Mouse (Mus musculus): ENCODE results near the gene Mtif3.

The Mtif3 gene

GRCm38 (mm10) chr5:146963118-146963936, at the start of gene Mtif3:
TSS of gene Mtif3 (minus strand) at chr5:146963800.
- DNase-seq: peak; percentile 89

DNA sequence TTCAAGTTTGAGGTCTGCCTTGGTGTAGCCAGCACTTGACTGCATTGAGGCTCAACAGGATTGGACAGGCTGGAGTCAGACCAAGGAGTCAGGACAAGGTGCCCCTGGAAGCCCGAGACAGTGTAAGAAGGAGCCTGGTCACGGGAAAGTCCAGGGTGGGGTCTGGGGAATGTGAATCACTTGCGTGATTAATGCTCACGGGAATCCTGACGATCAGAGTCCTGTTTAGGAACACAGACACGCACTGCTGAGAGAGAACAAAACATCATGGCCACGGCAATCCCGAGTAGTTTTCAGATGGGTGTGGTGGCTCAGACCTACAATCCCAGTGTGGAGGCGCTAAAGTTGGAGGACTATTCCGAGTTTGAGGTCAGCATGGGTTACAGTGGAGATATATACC, 47.7 kb upstream of the Mtif3 start:
- no peak for DNase-seq

DNA sequence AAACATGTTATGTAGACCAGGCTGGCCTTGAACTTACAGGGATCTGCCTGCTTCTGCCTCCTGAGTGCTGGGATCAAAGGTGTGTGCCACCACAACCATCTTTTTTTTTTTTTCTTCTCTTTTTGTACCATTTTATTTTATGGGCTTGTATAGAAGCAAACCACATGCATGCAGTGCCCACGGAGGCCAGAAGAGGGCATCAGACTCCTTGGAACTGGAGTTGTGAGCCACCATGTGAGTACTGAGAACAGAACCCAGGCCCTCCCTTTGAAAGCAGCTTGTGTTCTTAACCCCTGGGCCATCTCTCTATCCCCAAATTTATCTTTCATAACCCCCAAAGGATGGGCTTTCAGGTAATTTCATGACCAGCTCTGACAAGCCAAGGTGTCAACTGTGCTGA, 39.7 kb upstream of the Mtif3 start:
- DNase-seq: no peak

- no peak for DNase-seq
These were observed 37.7 kb upstream of the Mtif3 start for GRCm38 (mm10) chr5:147001312-147001711.

DNA sequence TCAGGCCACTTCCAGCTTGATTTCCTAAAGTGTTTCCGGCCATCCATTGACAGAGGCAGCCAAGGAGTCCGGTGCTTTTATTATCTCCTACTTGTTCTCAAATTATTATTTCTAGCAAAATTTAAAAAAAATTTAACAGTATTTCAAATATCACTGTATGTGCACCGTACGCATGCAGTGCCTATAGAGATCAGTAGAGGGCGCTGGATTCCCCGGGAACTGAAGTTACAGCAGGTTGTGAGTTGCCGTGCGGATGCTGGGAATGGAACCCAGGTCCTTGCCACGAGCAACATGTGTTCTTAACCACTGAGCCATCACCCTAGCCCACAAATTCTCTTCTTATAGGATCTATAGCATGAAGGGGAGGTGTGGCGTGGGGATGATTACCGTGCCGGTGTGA, 35.2 kb upstream of the Mtif3 start:
- DNase-seq: no peak

GRCm38 (mm10) chr5:146996812-146997211, 33.2 kb upstream of the Mtif3 start:
- DNase-seq: no peak

DNA sequence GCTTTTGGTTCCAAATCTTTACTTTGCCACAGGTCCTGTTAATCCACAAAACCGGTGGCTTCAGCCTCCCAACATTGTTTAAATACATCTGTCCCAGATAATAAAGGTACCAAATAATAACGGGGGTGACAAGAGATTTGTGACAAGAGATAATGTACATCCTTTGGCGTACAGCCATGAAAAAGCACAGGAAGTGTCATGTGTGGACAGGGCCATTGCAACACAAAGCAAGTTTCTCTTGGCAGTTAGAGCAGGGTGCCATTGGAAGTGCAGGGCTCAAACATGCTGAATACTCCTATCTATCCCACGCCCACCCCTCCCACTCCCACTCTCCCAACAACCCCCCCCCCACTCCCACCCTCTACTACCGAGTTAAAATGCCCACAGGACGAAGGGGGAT, 31.4 kb upstream of the Mtif3 start:
- DNase-seq: no peak

DNA sequence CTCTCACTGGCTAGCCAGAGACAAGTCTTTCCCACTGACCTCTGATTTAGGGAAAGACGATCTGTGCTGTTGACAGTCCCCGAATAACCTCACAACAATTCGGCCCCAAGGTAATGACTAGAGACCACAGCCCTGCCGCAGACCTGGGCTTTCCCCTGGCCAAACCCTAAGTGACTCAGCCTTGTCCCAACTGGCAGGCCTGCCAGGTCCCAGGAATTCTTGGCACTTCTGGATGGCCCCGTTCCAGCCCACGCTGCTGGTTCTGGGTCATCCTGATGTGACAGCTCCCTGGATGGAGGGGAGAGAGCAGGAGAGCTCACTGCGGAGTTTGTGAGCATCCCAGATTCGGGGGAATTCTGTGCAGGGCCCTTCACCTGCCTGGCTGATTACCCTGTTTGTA, 29.9 kb upstream of the Mtif3 start:
- peak; percentile 46 for DNase-seq

DNA sequence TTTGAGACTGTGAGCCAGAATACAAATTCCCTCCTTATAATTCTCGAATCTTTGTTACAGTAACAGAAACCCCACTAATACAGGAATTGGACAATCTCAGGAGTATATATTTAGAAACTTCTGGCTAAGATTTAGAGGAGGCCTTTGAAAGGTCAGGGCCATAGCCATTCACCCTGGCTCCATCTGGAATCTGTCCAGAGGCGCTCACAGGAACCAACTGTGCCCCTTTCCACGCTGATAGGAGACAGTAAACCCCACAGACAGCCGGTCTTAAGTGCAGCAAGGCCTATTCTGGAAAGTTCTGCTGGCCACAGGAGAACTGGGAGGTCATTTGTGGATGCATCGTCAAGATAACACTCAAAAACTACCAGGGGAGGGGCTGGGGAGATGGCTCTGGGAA, 25.5 kb upstream of the Mtif3 start:
- no peak for DNase-seq

DNA sequence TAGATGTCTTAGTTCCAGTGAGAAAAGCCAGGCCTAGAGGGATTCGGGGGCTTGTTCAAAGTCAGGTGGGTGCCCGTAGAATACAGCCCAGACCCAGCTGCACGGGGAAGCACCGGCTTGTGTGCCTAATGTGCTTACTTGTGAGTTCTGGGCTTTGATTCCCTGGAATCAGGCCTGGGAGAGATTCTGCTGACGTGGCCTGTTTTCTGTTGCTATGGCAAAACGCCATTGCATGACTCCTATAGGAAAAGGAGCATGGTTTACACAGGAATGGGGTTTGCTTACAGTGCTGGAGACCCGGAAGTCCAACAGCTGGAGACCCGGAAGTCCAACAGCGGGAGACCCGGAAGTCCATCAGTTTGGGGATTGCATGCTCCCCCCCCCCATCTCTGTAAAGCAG, 24.0 kb upstream of the Mtif3 start:
- DNase-seq: no peak

DNA sequence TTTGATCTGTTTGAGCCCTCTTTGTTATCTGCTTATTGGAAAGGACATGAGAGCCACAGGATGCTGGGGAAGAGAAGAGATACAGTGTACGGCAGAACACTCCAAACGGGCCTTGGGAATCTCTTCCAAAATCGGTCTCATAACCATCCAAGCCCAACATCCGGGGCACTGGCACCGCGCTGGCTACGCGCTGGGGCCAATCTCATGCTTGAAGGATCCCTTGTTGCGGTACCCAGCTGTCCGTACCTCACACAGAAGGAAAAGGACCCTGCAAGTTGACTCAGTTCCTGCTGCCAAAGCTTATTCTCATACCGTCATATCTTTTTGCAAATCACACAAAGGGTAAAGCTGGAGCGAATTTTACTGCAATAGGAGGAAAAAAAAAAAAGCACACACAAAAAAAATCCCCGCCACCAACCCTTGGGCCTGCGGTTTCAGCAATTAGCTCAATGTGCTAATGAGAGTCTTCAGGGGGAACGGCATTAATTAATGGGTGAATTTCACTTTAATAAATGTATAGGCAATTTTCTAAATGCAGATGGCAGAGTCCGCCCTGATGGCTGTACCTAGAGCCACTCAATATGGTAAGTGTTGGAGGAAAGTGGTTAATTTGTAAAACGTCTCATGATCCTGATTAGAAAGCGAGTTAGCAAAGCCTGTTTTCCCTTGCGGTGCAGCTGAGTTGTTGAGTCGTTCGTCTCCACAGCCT, 22.3 kb upstream of the Mtif3 start:
- DNase-seq: no peak

GRCm38 (mm10) chr5:146983216-146983615, 19.6 kb upstream of the Mtif3 start:
- peak; percentile 71 for DNase-seq

GRCm38 (mm10) chr5:146981376-146981775, 17.8 kb upstream of the Mtif3 start:
- peak; percentile 66 for DNase-seq

- DNase-seq: peak; percentile 61
These were observed 11.2 kb upstream of the Mtif3 start for GRCm38 (mm10) chr5:146974781-146975123.

DNA sequence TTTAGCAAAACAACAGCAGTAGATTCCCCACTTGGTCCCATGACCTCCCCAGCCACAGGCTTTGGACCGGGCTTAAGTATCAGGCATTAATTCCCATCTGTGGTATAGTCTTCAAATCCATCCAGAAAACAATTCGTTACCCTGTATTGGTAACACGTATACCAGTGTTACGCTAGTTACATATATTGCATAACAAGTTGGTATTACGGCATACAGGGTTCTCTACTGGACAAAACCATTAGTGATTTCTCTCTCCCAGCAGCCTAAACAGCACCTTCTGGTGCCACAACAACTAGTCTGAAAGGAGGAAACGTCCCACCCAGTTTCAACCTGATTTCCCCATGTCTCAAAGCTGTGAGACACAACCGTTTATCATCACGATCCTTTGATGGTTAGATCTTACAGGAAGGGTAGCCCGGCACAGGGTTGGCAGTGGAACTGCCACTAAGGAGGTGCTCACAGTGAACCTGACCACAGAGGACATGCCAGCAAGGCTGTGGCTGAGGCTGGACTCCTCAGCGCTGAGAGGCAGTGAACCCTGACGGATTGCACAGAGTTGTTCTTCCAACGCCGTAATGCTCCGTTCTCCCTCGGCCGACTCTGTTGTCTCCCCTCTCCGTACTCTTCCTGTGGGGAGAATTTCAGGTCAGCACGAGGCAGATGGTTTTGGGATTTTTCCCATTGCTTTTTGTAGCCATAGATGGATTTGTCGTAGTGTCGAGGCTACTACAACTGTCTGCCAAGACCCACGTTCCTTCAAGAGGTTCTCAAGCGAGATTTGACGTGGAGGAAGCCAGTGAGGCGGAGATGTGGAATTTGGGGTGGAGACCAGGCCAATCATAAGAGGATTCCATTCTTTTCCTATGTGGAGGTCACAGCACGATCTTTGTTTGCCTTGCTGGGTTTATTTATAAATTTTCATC, 10.5 kb upstream of the Mtif3 start:
- peak; percentile 64 for DNase-seq

GRCm38 (mm10) chr5:146973353-146973752, 9.8 kb upstream of the Mtif3 start:
- DNase-seq: peak; percentile 64

- DNase-seq: no peak
These were observed 8.4 kb upstream of the Mtif3 start for GRCm38 (mm10) chr5:146971776-146972561.

DNA sequence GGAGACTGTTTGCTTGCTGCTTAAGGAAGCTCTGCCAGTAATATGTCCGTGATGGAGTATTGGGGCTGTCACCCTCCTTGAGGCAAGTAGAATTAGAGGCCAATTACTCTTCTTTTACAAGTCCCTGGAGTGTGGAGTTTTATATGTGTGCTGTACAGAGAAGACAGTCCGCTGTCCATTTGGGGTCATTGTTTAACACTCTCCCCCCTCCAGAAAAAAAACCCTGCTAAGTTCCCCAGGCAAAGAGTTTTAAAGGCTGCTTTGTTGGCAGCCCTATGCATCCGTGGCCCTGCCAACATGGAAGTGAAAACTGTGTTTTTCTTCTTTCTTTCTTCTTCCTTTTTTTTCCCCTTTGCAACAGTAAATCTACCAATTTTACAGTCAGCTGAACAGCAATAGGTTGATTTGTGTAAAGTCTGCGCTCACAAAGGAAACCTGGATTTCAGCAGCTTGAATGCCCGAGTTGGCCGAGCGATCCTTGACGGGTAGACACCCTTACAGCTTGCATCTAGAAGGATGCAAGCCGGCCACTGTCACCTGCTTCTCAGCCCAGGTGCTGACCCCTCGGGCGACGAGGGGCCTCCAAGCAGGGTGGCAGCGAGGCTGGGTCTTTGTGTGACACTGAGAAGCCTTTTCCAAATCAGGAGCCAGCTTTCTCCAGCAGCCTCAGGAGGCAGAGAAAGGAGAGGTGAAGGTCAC, 5.2 kb upstream of the Mtif3 start:
- no peak for DNase-seq

- DNase-seq: no peak
These were observed 308 bp upstream of the Mtif3 start for GRCm38 (mm10) chr5:146963937-146964278.

DNA sequence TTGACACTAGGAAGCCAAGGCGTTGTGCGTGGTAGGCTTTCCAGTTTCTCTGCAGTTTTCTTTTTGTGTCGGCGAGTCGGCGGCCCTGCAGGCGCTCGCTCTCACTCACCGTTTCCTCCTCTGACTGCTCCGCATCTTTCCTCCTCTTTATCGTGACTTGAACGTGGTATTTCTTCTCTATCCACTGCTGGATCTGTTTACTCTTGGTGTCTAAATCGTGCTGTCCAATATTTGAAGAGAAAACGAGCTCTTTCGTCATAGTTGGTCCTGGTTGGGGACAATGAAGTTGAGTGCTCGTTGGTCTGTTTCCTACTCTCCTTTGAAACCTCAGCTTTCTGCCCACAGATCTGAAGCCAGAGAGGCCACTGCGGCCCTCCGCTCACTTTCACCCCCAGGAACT, 6.9 kb downstream of the Mtif3 start:
- DNase-seq: no peak

DNA sequence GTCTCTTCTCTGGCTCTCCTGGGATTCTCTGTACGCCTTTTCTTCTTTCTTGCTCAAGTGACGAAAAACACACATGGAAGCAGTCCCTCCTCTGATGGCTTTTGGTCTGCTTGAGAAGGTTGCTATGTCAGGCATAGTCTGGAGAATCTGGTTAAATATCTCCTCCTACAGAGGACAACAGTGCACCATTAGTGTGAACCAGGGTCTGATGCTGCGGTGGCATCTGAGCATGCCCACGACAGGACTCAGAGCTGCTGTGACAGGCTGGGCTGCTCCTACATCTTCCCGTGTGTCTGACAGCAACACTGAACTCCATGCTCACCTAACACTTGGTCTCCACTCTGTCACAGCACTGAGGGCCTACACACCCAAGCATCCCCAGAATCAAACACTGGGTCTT, 7.9 kb downstream of the Mtif3 start:
- DNase-seq: no peak

GRCm38 (mm10) chr5:146954576-146954975, 9.0 kb downstream of the Mtif3 start:
- no peak for DNase-seq
